Mouse (Mus musculus) urinary bladder, postnatal 0 days (tissue): ENCODE measurements around the gene Ssh2. TPM values are rescaled to one million over a fixed set of nuclear protein-coding genes. Genes with fewer than 3 reads are reported as not detected.

Source experiments
- polyA plus RNA-seq: library from polyadenylated mRNA; unstranded; fragments of >200 nt; fragmentation: Nextera tagmentation; extraction: Ambion mirVana; gene quantifications from 2 replicates; pipeline ENCODE4 v1.2.1, GENCODE M21; 2015

Ssh2 gene
- polyA plus RNA-seq: 7.1 and 8.2 TPM in 2 replicates

GRCm38 (mm10) chr11:77215951-77216760 is at the start of gene Ssh2:
Gene Ssh2 (plus strand): TSS chr11:77216287.

GRCm38 (mm10) chr11:77188868-77189267 is 27.2 kb upstream of the Ssh2 start, which contains the start of gene Efcab5:
Gene Efcab5 (minus strand): TSS chr11:77188968.

GRCm38 (mm10) chr11:77462283-77463100 is 246.4 kb downstream of the Ssh2 start, which contains the start of gene Coro6:
Gene Coro6 (plus strand): TSS chr11:77462411.

GRCm38 (mm10) chr11:77489591-77490235 is 273.6 kb downstream of the Ssh2 start, which contains the start of gene Ankrd13b:
Gene Ankrd13b (minus strand): TSS chr11:77489678.

GRCm38 (mm10) chr11:77493512-77494343 is 277.6 kb downstream of the Ssh2 start, which contains the start of gene Git1:
Gene Git1 (plus strand): TSS chr11:77493562.

Other genes starting within 250 kb of the Ssh2 start
- gene Slc6a4, start 217.7 kb upstream of the Ssh2 start, polyA plus RNA-seq: 0.57 and 0.60 TPM in 2 replicates
- gene Nsrp1, start 137.9 kb upstream of the Ssh2 start, polyA plus RNA-seq: 46.6 and 50.5 TPM in 2 replicates
- 0.11 and 0.18 TPM in 2 replicates for gene Efcab5, start 27.3 kb upstream of the Ssh2 start, polyA plus RNA-seq
- gene Coro6, start 246.1 kb downstream of the Ssh2 start, polyA plus RNA-seq: 1.0 and 1.5 TPM in 2 replicates